18 mouse cellular contexts compared by ENCODE assay signal in the genomic region with DNA sequence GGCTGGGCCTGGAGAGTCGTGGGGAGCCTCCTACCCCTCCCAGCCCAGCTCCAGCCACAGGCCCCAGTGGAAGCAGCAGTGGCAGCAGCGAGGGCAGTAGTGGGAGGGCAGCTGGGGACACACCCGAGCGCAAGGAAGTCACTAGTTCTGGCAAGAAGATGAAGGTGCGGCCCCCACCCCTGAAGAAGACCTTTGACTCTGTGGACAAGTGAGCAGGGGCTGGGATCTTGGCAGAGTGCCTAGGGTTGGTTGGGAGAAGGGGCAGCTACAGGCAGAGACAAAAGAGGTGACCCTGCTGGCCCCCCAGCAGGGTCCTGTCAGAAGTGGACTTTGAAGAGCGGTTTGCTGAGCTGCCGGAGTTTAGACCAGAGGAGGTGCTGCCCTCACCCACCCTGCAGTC. TPM values are rescaled to one million over a fixed set of nuclear protein-coding genes. Genes with fewer than 3 reads are reported as not detected.
DNase-seq lines count a peak whose midpoint lies in the region; ATAC-seq and TF ChIP-seq lines count a peak whose summit lies in the region.
"Had no signal": no experiment of that assay in that cellular context is flagged by ENCODE, and none has a peak within 500 bp of the region (broad histone marks: within the 10 kb centered on the region; RNA-seq: fewer than 3 reads in every experiment).

No protein-coding gene starts in this region.

- no peak for ATAC-seq in forebrain, embryonic 12.5 days (ENCODE audit: low FRiP score)
- ATAC-seq in forebrain, embryonic 16.5 days = no peak
- no peak for ATAC-seq in intestine, embryonic 16.5 days
- ATAC-seq in intestine, postnatal 0 days = no peak
- no peak for ATAC-seq in neural tube, embryonic 15.5 days (ENCODE audit: low FRiP score)
- ATAC-seq: forebrain, postnatal 0 days; inflammation-experienced regulatory T-cells, adult 6 months had no signal

- H3K4me3 ChIP-seq in forebrain, embryonic 12.5 days (replicated peaks) = no peak overlapping the region
- no peak overlapping the region for H3K4me3 ChIP-seq in forebrain, embryonic 16.5 days (replicated peaks; ENCODE audit: low read length)
- no peak overlapping the region for H3K4me3 ChIP-seq in intestine, embryonic 16.5 days (ENCODE audit: low read length)
- no peak overlapping the region for H3K4me3 ChIP-seq in intestine, postnatal 0 days (ENCODE audit: low read depth, low read length)
- H3K4me3 ChIP-seq in neural tube, embryonic 15.5 days (replicated peaks) = no peak overlapping the region
- H3K4me3 ChIP-seq: stomach, embryonic 15.5 days had no signal

- H3K4me1 ChIP-seq in forebrain, embryonic 12.5 days = peaks cover 29% of the 10 kb centered on the region
- peaks cover 22% of the 10 kb centered on the region for H3K4me1 ChIP-seq in forebrain, embryonic 16.5 days (replicated peaks; ENCODE audit: control insufficient read depth, insufficient read depth, low read length)
- peaks cover 26% of the 10 kb centered on the region for H3K4me1 ChIP-seq in intestine, embryonic 16.5 days (ENCODE audit: control insufficient read depth, insufficient read depth, low read length)
- H3K4me1 ChIP-seq in intestine, postnatal 0 days (replicated peaks; ENCODE audit: control insufficient read depth, insufficient read depth, low read length) = no peaks in the 10 kb centered on the region
- peaks cover 34% of the 10 kb centered on the region for H3K4me1 ChIP-seq in neural tube, embryonic 15.5 days

- no peak overlapping the region for H3K27ac ChIP-seq in forebrain, embryonic 12.5 days
- H3K27ac ChIP-seq in forebrain, embryonic 16.5 days (ENCODE audit: low read length) = no peak overlapping the region
- H3K27ac ChIP-seq in intestine, embryonic 16.5 days (ENCODE audit: low read length) = no peak overlapping the region
- no peak overlapping the region; the same call in 1 of the 2 replicates for H3K27ac ChIP-seq in intestine, postnatal 0 days (ENCODE audit: low read depth, low read length)
- peak overlapping the region; percentile 38 for H3K27ac ChIP-seq in neural tube, embryonic 15.5 days (replicated peaks)
- H3K27ac ChIP-seq: stomach, embryonic 15.5 days had no signal

- 0 out of 2 replicates have a peak, but pooled peaks cover 7% of the 10 kb centered on the region for H3K9me3 ChIP-seq in forebrain, embryonic 12.5 days
- no peaks in the 10 kb centered on the region for H3K9me3 ChIP-seq in forebrain, embryonic 16.5 days (ENCODE audit: control insufficient read depth, low read length)
- H3K9me3 ChIP-seq in intestine, embryonic 16.5 days (ENCODE audit: control insufficient read depth, low read length) = no peaks in the 10 kb centered on the region
- no peaks in the 10 kb centered on the region for H3K9me3 ChIP-seq in intestine, postnatal 0 days (ENCODE audit: control insufficient read depth)
- no peaks in the 10 kb centered on the region for H3K9me3 ChIP-seq in neural tube, embryonic 15.5 days (replicated peaks)
- H3K9me3 ChIP-seq: stomach, embryonic 15.5 days had no signal

- WGBS in forebrain, embryonic 12.5 days = 66% methylated on average over 7 of the region's 7 CpGs
- 55% methylated on average over 7 of the region's 7 CpGs for WGBS in forebrain, embryonic 16.5 days
- 54% methylated on average over 7 of the region's 7 CpGs for WGBS in intestine, embryonic 16.5 days
- 42% methylated on average over 7 of the region's 7 CpGs for WGBS in intestine, postnatal 0 days
- 63% methylated on average over 7 of the region's 7 CpGs for WGBS in neural tube, embryonic 15.5 days

- no peaks in the 10 kb centered on the region for H3K27me3 ChIP-seq in forebrain, embryonic 12.5 days
- no peaks in the 10 kb centered on the region for H3K27me3 ChIP-seq in forebrain, embryonic 16.5 days (replicated peaks; ENCODE audit: control insufficient read depth, insufficient read depth, low read length)
- no peaks in the 10 kb centered on the region for H3K27me3 ChIP-seq in intestine, embryonic 16.5 days (replicated peaks; ENCODE audit: control insufficient read depth, insufficient read depth, low read length)
- no peaks in the 10 kb centered on the region for H3K27me3 ChIP-seq in intestine, postnatal 0 days (replicated peaks; ENCODE audit: control insufficient read depth, insufficient read depth, low read length)
- no peaks in the 10 kb centered on the region for H3K27me3 ChIP-seq in neural tube, embryonic 15.5 days (replicated peaks)
- H3K27me3 ChIP-seq: stomach, embryonic 15.5 days had no signal

- TF ChIP-seq CTCF in intestine, postnatal 0 days (IDR thresholded peaks at IDR 0.05; ENCODE audit: low read depth) = no peak

- H3K36me3 ChIP-seq in forebrain, embryonic 12.5 days (replicated peaks) = peaks cover 90% of the 10 kb centered on the region
- peaks cover 56% of the 10 kb centered on the region for H3K36me3 ChIP-seq in forebrain, embryonic 16.5 days (ENCODE audit: control insufficient read depth, insufficient read depth)
- peaks cover 61% of the 10 kb centered on the region for H3K36me3 ChIP-seq in intestine, embryonic 16.5 days (ENCODE audit: control insufficient read depth, insufficient read depth, low read length)
- peaks cover 78% of the 10 kb centered on the region for H3K36me3 ChIP-seq in intestine, postnatal 0 days (ENCODE audit: control insufficient read depth, insufficient read depth)
- H3K36me3 ChIP-seq in neural tube, embryonic 15.5 days = peaks cover 91% of the 10 kb centered on the region

- peak; percentile 8 for DNase-seq in thymus, postnatal 4 days
- DNase-seq in thymus, adult 18-20 months = no peak
- DNase-seq in layer of hippocampus, adult 8-10 months (ENCODE audit: low spot score in 2 of 2) = no peak
- DNase-seq: embryo, embryonic 11 days; forebrain, postnatal 0 days; lung, embryonic 14.5 days; right cerebral cortex, postnatal 4 days had no signal

- no peak overlapping the region for H3K4me2 ChIP-seq in forebrain, embryonic 12.5 days
- no peak overlapping the region for H3K4me2 ChIP-seq in forebrain, embryonic 16.5 days (ENCODE audit: low read length)
- H3K4me2 ChIP-seq in intestine, embryonic 16.5 days (ENCODE audit: low read depth, low read length) = no peak overlapping the region
- no peak overlapping the region for H3K4me2 ChIP-seq in intestine, postnatal 0 days (replicated peaks; ENCODE audit: low read depth)
- H3K4me2 ChIP-seq in neural tube, embryonic 15.5 days = no peak overlapping the region
- H3K4me2 ChIP-seq: lung, embryonic 14.5 days; stomach, embryonic 15.5 days had no signal

- H3K9ac ChIP-seq in forebrain, embryonic 12.5 days = peak overlapping the region; percentile 17; the same call in 1 of the 2 replicates
- H3K9ac ChIP-seq in forebrain, embryonic 16.5 days (replicated peaks; ENCODE audit: low read depth, low read length) = no peak overlapping the region
- 0 out of 2 replicates have a peak overlapping the region, but pooled peaks have one; percentile 33 for H3K9ac ChIP-seq in intestine, embryonic 16.5 days (ENCODE audit: low read depth, low read length)
- H3K9ac ChIP-seq in intestine, postnatal 0 days (ENCODE audit: low read depth, low read length) = no peak overlapping the region
- H3K9ac ChIP-seq in neural tube, embryonic 15.5 days (replicated peaks) = no peak overlapping the region
- H3K9ac ChIP-seq: forebrain, postnatal 0 days; lung, embryonic 14.5 days; stomach, embryonic 15.5 days had no signal

RNA-seq across cellular contexts. Expression of a gene that starts 5.7 kb away (rescaled TPM):
- 378 and 384 TPM in 2 replicates for polyA plus RNA-seq in forebrain, embryonic 12.5 days (2016; fragmentation: Nextera tagmentation; extraction: Ambion mirVana)
- 499 and 556 TPM in 2 replicates for polyA plus RNA-seq in forebrain, embryonic 16.5 days (2015; fragmentation: Nextera tagmentation; extraction: Ambion mirVana)
- 175 and 180 TPM in 2 replicates for polyA plus RNA-seq in intestine, embryonic 16.5 days (2015; fragmentation: Nextera tagmentation; extraction: Ambion mirVana)
- 87.6 and 91.9 TPM in 2 replicates for polyA plus RNA-seq in intestine, postnatal 0 days (2015; fragmentation: Nextera tagmentation; extraction: Ambion mirVana)
- polyA plus RNA-seq in neural tube, embryonic 15.5 days (2015; fragmentation: Nextera tagmentation; extraction: Ambion mirVana) = 458 and 569 TPM in 2 replicates
- total RNA-seq in layer of hippocampus, adult 8-10 months (2022) = 10 to 100 TPM; 25.2 to 28.9 (median 27.9) TPM

RNA-seq across cellular contexts. Expression of a gene that starts 9.1 kb away (rescaled TPM):
- 1.3 and 1.7 TPM in 2 replicates for polyA plus RNA-seq in forebrain, embryonic 12.5 days (2016; fragmentation: Nextera tagmentation; extraction: Ambion mirVana)
- polyA plus RNA-seq in forebrain, embryonic 16.5 days (2015; fragmentation: Nextera tagmentation; extraction: Ambion mirVana) = 1.4 and 2.2 TPM in 2 replicates
- 0.56 and 0.93 TPM in 2 replicates for polyA plus RNA-seq in intestine, embryonic 16.5 days (2015; fragmentation: Nextera tagmentation; extraction: Ambion mirVana)
- 0.12 TPM in 1 of 2 replicates, not detected in the other for polyA plus RNA-seq in intestine, postnatal 0 days (2015; fragmentation: Nextera tagmentation; extraction: Ambion mirVana)
- 3.0 and 3.5 TPM in 2 replicates for polyA plus RNA-seq in neural tube, embryonic 15.5 days (2015; fragmentation: Nextera tagmentation; extraction: Ambion mirVana)
- total RNA-seq in layer of hippocampus, adult 8-10 months (2022) = under 1 TPM in 1 of 4 experiments, not detected in 3; 0.25 TPM
- total RNA-seq: granulocyte monocyte progenitor cell, adult 5-6 weeks; layer of hippocampus, postnatal 36 days; megakaryocyte-erythroid progenitor cell, adult 5-6 weeks; neutrophil, adult 5-6 weeks had no signal
- polyA plus RNA-seq: inflammation-experienced regulatory T-cells, adult 6 months had no signal

RNA-seq across cellular contexts. Expression of a gene that starts 13.8 kb away (rescaled TPM):
- 11.9 and 12.1 TPM in 2 replicates for polyA plus RNA-seq in forebrain, embryonic 12.5 days (2016; fragmentation: Nextera tagmentation; extraction: Ambion mirVana)
- polyA plus RNA-seq in forebrain, embryonic 16.5 days (2015; fragmentation: Nextera tagmentation; extraction: Ambion mirVana) = 24.5 and 41.2 TPM in 2 replicates
- 0.61 and 1.1 TPM in 2 replicates for polyA plus RNA-seq in intestine, embryonic 16.5 days (2015; fragmentation: Nextera tagmentation; extraction: Ambion mirVana)
- polyA plus RNA-seq in intestine, postnatal 0 days (2015; fragmentation: Nextera tagmentation; extraction: Ambion mirVana) = 0.69 and 0.92 TPM in 2 replicates
- polyA plus RNA-seq in neural tube, embryonic 15.5 days (2015; fragmentation: Nextera tagmentation; extraction: Ambion mirVana) = 73.5 and 98.1 TPM in 2 replicates
- total RNA-seq in layer of hippocampus, adult 8-10 months (2022) = 10 to 100 TPM; 28.7 to 36.7 (median 33.4) TPM
- total RNA-seq: granulocyte monocyte progenitor cell, adult 5-6 weeks; megakaryocyte-erythroid progenitor cell, adult 5-6 weeks; neutrophil, adult 5-6 weeks had no signal
- polyA plus RNA-seq: inflammation-experienced regulatory T-cells, adult 6 months had no signal

RNA-seq across cellular contexts. Expression of a gene that starts 24.6 kb away (rescaled TPM):
- polyA plus RNA-seq in forebrain, embryonic 12.5 days (2016; fragmentation: Nextera tagmentation; extraction: Ambion mirVana) = 40.8 and 46.9 TPM in 2 replicates
- polyA plus RNA-seq in forebrain, embryonic 16.5 days (2015; fragmentation: Nextera tagmentation; extraction: Ambion mirVana) = 42.2 and 48.0 TPM in 2 replicates
- 17.3 and 19.9 TPM in 2 replicates for polyA plus RNA-seq in intestine, embryonic 16.5 days (2015; fragmentation: Nextera tagmentation; extraction: Ambion mirVana)
- 17.2 and 21.7 TPM in 2 replicates for polyA plus RNA-seq in intestine, postnatal 0 days (2015; fragmentation: Nextera tagmentation; extraction: Ambion mirVana)
- 33.3 and 37.2 TPM in 2 replicates for polyA plus RNA-seq in neural tube, embryonic 15.5 days (2015; fragmentation: Nextera tagmentation; extraction: Ambion mirVana)
- total RNA-seq in layer of hippocampus, adult 8-10 months (2022) = 100 to 1,000 TPM; 196 to 252 (median 228) TPM

RNA-seq across cellular contexts. Expression of a gene that starts 24.9 kb away (rescaled TPM):
- 18.5 and 18.8 TPM in 2 replicates for polyA plus RNA-seq in forebrain, embryonic 12.5 days (2016; fragmentation: Nextera tagmentation; extraction: Ambion mirVana)
- 22.6 and 25.0 TPM in 2 replicates for polyA plus RNA-seq in forebrain, embryonic 16.5 days (2015; fragmentation: Nextera tagmentation; extraction: Ambion mirVana)
- 6.8 and 7.1 TPM in 2 replicates for polyA plus RNA-seq in intestine, embryonic 16.5 days (2015; fragmentation: Nextera tagmentation; extraction: Ambion mirVana)
- 3.4 and 3.8 TPM in 2 replicates for polyA plus RNA-seq in intestine, postnatal 0 days (2015; fragmentation: Nextera tagmentation; extraction: Ambion mirVana)
- polyA plus RNA-seq in neural tube, embryonic 15.5 days (2015; fragmentation: Nextera tagmentation; extraction: Ambion mirVana) = 19.3 and 22.7 TPM in 2 replicates
- 100 to 1,000 TPM in 2 of 4 experiments, 10 to 100 TPM in 2; 90.3 to 107 (median 97.0) TPM for total RNA-seq in layer of hippocampus, adult 8-10 months (2022)

Comparison
In these comparisons a context has a peak if more than half of its experiments do, and no peak if none do; other contexts are left out.
1. H3K9ac ChIP-seq: peak in forebrain, embryonic 12.5 days (single experiment) and intestine, embryonic 16.5 days (single experiment); none in forebrain, embryonic 16.5 days (single experiment), intestine, postnatal 0 days (single experiment) and neural tube, embryonic 15.5 days (single experiment).